Mouse (Mus musculus) thymus, adult 2 months (tissue): ENCODE data around the gene Rgs2.

ENCODE experiments used
- CTCF ChIP-seq: fragments of 200-500 bp; IDR thresholded peaks from 2 replicates; pipeline ENCODE4 v1.5.1; 2012; ENCODE audit warnings: mild to moderate bottlenecking, control low read depth, low read length, moderate library complexity, borderline replicate concordance; ENCODE audit not compliant: control insufficient read depth, poor library complexity, insufficient read depth; ENCODE audit errors: extremely low read depth
- POLR2A ChIP-seq: fragments of 200-500 bp; IDR thresholded peaks from 2 replicates; pipeline ENCODE4 v1.6.1; 2012; ENCODE audit warnings: mild to moderate bottlenecking, low read length, control low read depth, moderate library complexity; ENCODE audit not compliant: control insufficient read depth, poor library complexity, insufficient read depth; ENCODE audit errors: extremely low read depth

GRCm38 (mm10) chr1:143960340-143960739, 43.6 kb downstream of the Rgs2 start:
- TF ChIP-seq CTCF (no peak), POLR2A (no peak)
